18 mouse cellular contexts compared by ENCODE assay signal in genomic region chr2:163493976-163494375, GRCm38 (mm10). TPM values are rescaled to one million over a fixed set of nuclear protein-coding genes. Genes with fewer than 3 reads are reported as not detected.
DNase-seq lines count a peak whose midpoint lies in the region; ATAC-seq and TF ChIP-seq lines count a peak whose summit lies in the region.
"Had no signal": no experiment of that assay in that cellular context is flagged by ENCODE, and none has a peak within 500 bp of the region (broad histone marks: within the 10 kb centered on the region; RNA-seq: fewer than 3 reads in every experiment).

No protein-coding gene starts in this region.

- WGBS in intestine, embryonic 15.5 days, result 10% methylated on average over 5 of the region's 5 CpGs
- WGBS in intestine, postnatal 0 days, result 19% methylated on average over 5 of the region's 5 CpGs
- WGBS in forebrain, postnatal 0 days, result 59% methylated on average over 5 of the region's 5 CpGs

- no peaks in the 10 kb centered on the region for H3K79me3 ChIP-seq in C2C12 (ENCODE audit: low read depth)

- no peak overlapping the region for H3K4me3 ChIP-seq in intestine, embryonic 15.5 days (replicated peaks)
- H3K4me3 ChIP-seq in intestine, postnatal 0 days (ENCODE audit: low read depth, low read length), result no peak overlapping the region
- no peak overlapping the region for H3K4me3 ChIP-seq in C2C12 (ENCODE audit: insufficient read depth, poor library complexity, severe bottlenecking)
- H3K4me3 ChIP-seq in forebrain, postnatal 0 days (ENCODE audit: low read depth, low read length), result no peak overlapping the region
- H3K4me3 ChIP-seq: limb, embryonic 13.5 days had no signal

- 0 out of 2 replicates have a peak, but pooled peaks have one; percentile 32 for ATAC-seq in intestine, embryonic 15.5 days
- ATAC-seq in intestine, postnatal 0 days, result no peak
- no peak for ATAC-seq in forebrain, postnatal 0 days
- ATAC-seq: forebrain, embryonic 16.5 days; liver, postnatal 0 days had no signal

- no peaks in the 10 kb centered on the region for H3K9me3 ChIP-seq in intestine, embryonic 15.5 days
- H3K9me3 ChIP-seq in intestine, postnatal 0 days (ENCODE audit: control insufficient read depth), result no peaks in the 10 kb centered on the region
- no peaks in the 10 kb centered on the region for H3K9me3 ChIP-seq in forebrain, postnatal 0 days (ENCODE audit: low read length)
- H3K9me3 ChIP-seq: limb, embryonic 13.5 days had no signal

- H3K36me3 ChIP-seq in intestine, embryonic 15.5 days, result no peaks in the 10 kb centered on the region
- no peaks in the 10 kb centered on the region; the same call in 1 of the 2 replicates for H3K36me3 ChIP-seq in intestine, postnatal 0 days (ENCODE audit: control insufficient read depth, insufficient read depth)
- H3K36me3 ChIP-seq in C2C12 (ENCODE audit: control insufficient read depth, insufficient read depth), result no peaks in the 10 kb centered on the region
- H3K36me3 ChIP-seq in forebrain, postnatal 0 days (ENCODE audit: insufficient read depth), result no peaks in the 10 kb centered on the region
- H3K36me3 ChIP-seq: limb, embryonic 13.5 days had no signal

- H3K4me1 ChIP-seq in intestine, embryonic 15.5 days (replicated peaks), result peaks cover 8% of the 10 kb centered on the region; the same call in 1 of the 2 replicates
- H3K4me1 ChIP-seq in intestine, postnatal 0 days (replicated peaks; ENCODE audit: control insufficient read depth, insufficient read depth, low read length), result no peaks in the 10 kb centered on the region
- H3K4me1 ChIP-seq in forebrain, postnatal 0 days (ENCODE audit: insufficient read depth), result no peaks in the 10 kb centered on the region

- no peak for TF ChIP-seq CTCF in intestine, postnatal 0 days (IDR thresholded peaks at IDR 0.05; ENCODE audit: low read depth)
- no peak for TF ChIP-seq CTCF in C2C12 (IDR thresholded peaks at IDR 0.05; ENCODE audit: control insufficient read depth, insufficient read depth, insufficient read length)
- no peak for TF ChIP-seq CTCF in forebrain, postnatal 0 days (IDR thresholded peaks at IDR 0.05; ENCODE audit: low read depth)

- intact Hi-C loops in gastrocnemius, postnatal 36 days (cut with DNase I), result no loop called here

- no peaks in the 10 kb centered on the region for H3K79me2 ChIP-seq in C2C12 (ENCODE audit: control insufficient read depth, insufficient read depth)

- H3K4me2 ChIP-seq in intestine, embryonic 15.5 days (replicated peaks), result 0 out of 2 replicates have a peak overlapping the region, but pooled peaks have one; percentile 2
- no peak overlapping the region for H3K4me2 ChIP-seq in intestine, postnatal 0 days (replicated peaks; ENCODE audit: low read depth)
- H3K4me2 ChIP-seq in forebrain, postnatal 0 days (ENCODE audit: low read depth), result no peak overlapping the region
- H3K4me2 ChIP-seq: heart, embryonic 11.5 days; limb, embryonic 13.5 days had no signal

- no peak overlapping the region for H3K9ac ChIP-seq in intestine, embryonic 15.5 days
- H3K9ac ChIP-seq in intestine, postnatal 0 days (ENCODE audit: low read depth, low read length), result no peak overlapping the region
- no peak overlapping the region for H3K9ac ChIP-seq in forebrain, postnatal 0 days
- H3K9ac ChIP-seq: limb, embryonic 13.5 days; liver, postnatal 0 days had no signal

- no peak overlapping the region for H3K27ac ChIP-seq in intestine, embryonic 15.5 days
- H3K27ac ChIP-seq in intestine, postnatal 0 days (ENCODE audit: low read depth, low read length), result no peak overlapping the region
- H3K27ac ChIP-seq in forebrain, postnatal 0 days (ENCODE audit: low read depth, low read length), result no peak overlapping the region
- H3K27ac ChIP-seq: limb, embryonic 13.5 days had no signal

- peak; percentile 94 for DNase-seq in fibroblast of lung, adult 2 months (ENCODE audit: low read depth)
- DNase-seq in lung, postnatal 4 days, result peak; percentile 36 to 59
- no peak for DNase-seq in gastrocnemius, postnatal 36 days
- no peak for DNase-seq in forebrain, postnatal 0 days
- no peak for DNase-seq in layer of hippocampus, adult 8-10 months (ENCODE audit: low spot score in 2 of 2)
- DNase-seq: cerebellum, postnatal 25 days; gastrocnemius, postnatal 10 days; kidney, adult 11 months; liver, postnatal 0 days had no signal

- no peaks in the 10 kb centered on the region for H3K27me3 ChIP-seq in intestine, embryonic 15.5 days (replicated peaks)
- no peaks in the 10 kb centered on the region for H3K27me3 ChIP-seq in intestine, postnatal 0 days (replicated peaks; ENCODE audit: control insufficient read depth, insufficient read depth, low read length)
- peaks cover 41% of the 10 kb centered on the region for H3K27me3 ChIP-seq in C2C12 (ENCODE audit: control insufficient read depth, insufficient read depth, insufficient read length)
- no peaks in the 10 kb centered on the region for H3K27me3 ChIP-seq in forebrain, postnatal 0 days (ENCODE audit: insufficient read depth, low read length)

- H3ac ChIP-seq in C2C12 (ENCODE audit: control insufficient read depth, insufficient read length, low read depth), result no peak overlapping the region

TF ChIP-seq in C2C12, 6 proteins besides CTCF, POLR2A, EP300 and RAD21:
- TF ChIP-seq FOSL1 (IDR thresholded peaks at IDR 0.05; ENCODE audit: insufficient read depth, low read length, poor library complexity, severe bottlenecking) (no peak), MAX (IDR thresholded peaks at IDR 0.05) (peak; percentile 27), MYOG (IDR thresholded peaks at IDR 0.05; ENCODE audit: control insufficient read depth, extremely low read depth, insufficient read length) (no peak)

RNA-seq across cellular contexts. Expression of gene R3hdml, which starts 1.9 kb away (rescaled TPM):
- 0.35 and 0.39 TPM in 2 replicates for polyA plus RNA-seq in intestine, embryonic 15.5 days (2015; fragmentation: Nextera tagmentation; extraction: Ambion mirVana)
- polyA plus RNA-seq in intestine, postnatal 0 days (2015; fragmentation: Nextera tagmentation; extraction: Ambion mirVana), result 0.37 and 0.46 TPM in 2 replicates
- polyA plus RNA-seq in C2C12 (2012; fragmentation: generic; extraction: Trizol), result 0.32 TPM
- not detected for total RNA-seq in gastrocnemius, postnatal 36 days (2021)
- 0.85 and 1.1 TPM in 2 replicates for total RNA-seq in forebrain, postnatal 0 days (2014; rRNA removed)
- polyA plus RNA-seq in forebrain, postnatal 0 days (2015; fragmentation: Nextera tagmentation; extraction: Ambion mirVana), result 0.56 and 0.60 TPM in 2 replicates
- total RNA-seq in layer of hippocampus, adult 8-10 months (2022), result not detected
- total RNA-seq: gastrocnemius, postnatal 10 days; hematopoietic stem cell, adult 5-6 weeks; layer of hippocampus, postnatal 25 days had no signal
- polyA plus RNA-seq: forebrain, embryonic 16.5 days; heart, embryonic 11.5 days; limb, embryonic 13.5 days; liver, postnatal 0 days had no signal

RNA-seq across cellular contexts. Expression of gene Hnf4a, which starts 12.6 kb away (rescaled TPM):
- 85.1 and 85.9 TPM in 2 replicates for polyA plus RNA-seq in intestine, embryonic 15.5 days (2015; fragmentation: Nextera tagmentation; extraction: Ambion mirVana)
- polyA plus RNA-seq in intestine, postnatal 0 days (2015; fragmentation: Nextera tagmentation; extraction: Ambion mirVana), result 50.8 and 53.0 TPM in 2 replicates
- polyA plus RNA-seq in C2C12 (2012; fragmentation: generic; extraction: Trizol), result not detected
- not detected for total RNA-seq in gastrocnemius, postnatal 36 days (2021)
- not detected in 2 replicates for total RNA-seq in forebrain, postnatal 0 days (2014; rRNA removed)
- not detected in 2 replicates for polyA plus RNA-seq in forebrain, postnatal 0 days (2015; fragmentation: Nextera tagmentation; extraction: Ambion mirVana)
- not detected for total RNA-seq in layer of hippocampus, adult 8-10 months (2022)
- total RNA-seq: layer of hippocampus, postnatal 25 days had no signal
- polyA plus RNA-seq: embryonic facial prominence, embryonic 14.5 days; limb, embryonic 13.5 days had no signal

RNA-seq across cellular contexts. Expression of gene Fitm2, which starts 21.5 kb away (rescaled TPM):
- polyA plus RNA-seq in intestine, embryonic 15.5 days (2015; fragmentation: Nextera tagmentation; extraction: Ambion mirVana), result 10.4 and 10.8 TPM in 2 replicates
- polyA plus RNA-seq in intestine, postnatal 0 days (2015; fragmentation: Nextera tagmentation; extraction: Ambion mirVana), result 5.3 and 5.5 TPM in 2 replicates
- polyA plus RNA-seq in C2C12 (2012; fragmentation: generic; extraction: Trizol), result 9.0 TPM
- total RNA-seq in gastrocnemius, postnatal 36 days (2021), result 10 to 100 TPM; 70.2 to 84.3 TPM
- 16.2 and 25.8 TPM in 2 replicates for total RNA-seq in forebrain, postnatal 0 days (2014; rRNA removed)
- 8.9 and 11.7 TPM in 2 replicates for polyA plus RNA-seq in forebrain, postnatal 0 days (2015; fragmentation: Nextera tagmentation; extraction: Ambion mirVana)
- 10 to 100 TPM; 17.0 to 23.5 (median 20.7) TPM for total RNA-seq in layer of hippocampus, adult 8-10 months (2022)

RNA-seq across cellular contexts. Expression of gene Gdap1l1, which starts 55.7 kb away (rescaled TPM):
- polyA plus RNA-seq in intestine, embryonic 15.5 days (2015; fragmentation: Nextera tagmentation; extraction: Ambion mirVana), result 5.9 and 6.1 TPM in 2 replicates
- polyA plus RNA-seq in intestine, postnatal 0 days (2015; fragmentation: Nextera tagmentation; extraction: Ambion mirVana), result 2.3 and 2.4 TPM in 2 replicates
- polyA plus RNA-seq in C2C12 (2012; fragmentation: generic; extraction: Trizol), result 0.19 TPM
- not detected for total RNA-seq in gastrocnemius, postnatal 36 days (2021)
- 95.2 and 106 TPM in 2 replicates for total RNA-seq in forebrain, postnatal 0 days (2014; rRNA removed)
- 123 and 134 TPM in 2 replicates for polyA plus RNA-seq in forebrain, postnatal 0 days (2015; fragmentation: Nextera tagmentation; extraction: Ambion mirVana)
- total RNA-seq in layer of hippocampus, adult 8-10 months (2022), result 10 to 100 TPM; 65.7 to 69.2 (median 68.0) TPM
- polyA plus RNA-seq: liver, postnatal 0 days had no signal

Comparison
In these comparisons a context has a peak if more than half of its experiments do, and no peak if none do; other contexts are left out.
1. DNase-seq: peak in fibroblast of lung, adult 2 months (single experiment) and lung, postnatal 4 days (2 of 2); none in gastrocnemius, postnatal 36 days (0 of 2), forebrain, postnatal 0 days (single experiment) and layer of hippocampus, adult 8-10 months (0 of 2).
2. RNA of gene Hnf4a, which starts 12.6 kb away (polyA plus RNA-seq): 85.1 to 85.9 TPM in intestine, embryonic 15.5 days and 50.8 to 53.0 TPM in intestine, postnatal 0 days; not detected in forebrain, postnatal 0 days and not detected in C2C12 (single experiment); every median in the first group is over 10 times any median in the second.